Mouse (Mus musculus) heart, postnatal 4 days (tissue): ENCODE measurements around the gene Trpv5. TPM values are rescaled to one million over a fixed set of nuclear protein-coding genes. Genes with fewer than 3 reads are reported as not detected.

Experiments
- DNase-seq: peaks from one replicate; pipeline ENCODE4 v3.0.0; 2021
- total RNA-seq, 2 experiments: library from RNA; stranded (reverse); gene quantifications; 2 replicates each; pipeline ENCODE4 v1.2.3; 2021

Gene Trpv5
- not detected for total RNA-seq

DNA sequence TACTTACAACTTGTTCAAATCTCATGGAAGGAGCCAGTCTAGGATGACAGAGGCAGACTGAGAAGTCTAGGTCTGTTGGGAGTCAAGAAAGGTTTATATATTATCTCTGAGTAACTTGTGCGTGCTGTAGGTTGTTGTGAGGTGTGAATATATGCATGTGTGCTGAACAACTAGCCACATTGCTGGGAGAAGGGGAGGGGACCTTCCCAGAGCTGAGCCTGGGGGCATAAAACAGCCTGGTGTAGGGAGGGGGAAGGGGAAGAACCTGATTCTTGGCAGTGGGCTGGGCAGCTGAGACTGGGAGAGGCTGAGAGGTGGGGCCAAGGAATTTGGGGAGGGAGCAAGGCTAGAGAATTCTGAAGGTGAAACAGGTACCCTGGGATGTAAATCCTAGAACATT, at the start of gene Trpv5:
Gene Trpv5, minus strand, starts transcription at position 101 of the 400 bp plus-strand sequence.
- no peak for DNase-seq

DNA sequence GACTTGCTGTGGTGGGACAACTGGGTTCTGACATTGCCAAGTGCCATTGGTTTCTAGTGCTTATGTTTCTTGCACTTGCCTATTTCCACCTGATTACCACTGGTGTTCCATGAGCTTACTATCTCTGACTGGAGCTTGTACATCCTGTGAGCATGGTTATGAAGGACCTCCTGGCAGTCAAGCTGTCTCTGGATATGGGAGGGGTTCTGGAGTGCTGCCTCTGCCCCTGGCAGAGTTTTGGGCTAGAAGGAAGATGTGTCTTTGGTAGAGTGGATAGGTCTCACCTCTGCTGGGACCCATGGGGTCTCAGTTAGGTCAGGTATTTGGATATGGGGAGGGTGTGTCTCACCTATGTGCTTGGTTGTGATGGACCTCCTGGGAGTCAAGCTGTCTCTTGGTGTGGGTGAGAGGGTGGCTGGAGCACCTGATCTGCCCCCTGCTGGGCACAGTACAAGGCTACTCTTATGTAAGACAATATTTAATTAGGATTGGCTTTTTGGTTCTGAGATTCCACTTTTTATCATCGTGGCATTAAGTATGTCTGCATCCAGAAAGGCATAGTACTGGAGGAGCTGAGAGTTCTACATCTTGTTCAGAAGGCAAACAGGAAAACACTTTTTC, 47.5 kb upstream of the Trpv5 start:
- no peak for DNase-seq

DNA sequence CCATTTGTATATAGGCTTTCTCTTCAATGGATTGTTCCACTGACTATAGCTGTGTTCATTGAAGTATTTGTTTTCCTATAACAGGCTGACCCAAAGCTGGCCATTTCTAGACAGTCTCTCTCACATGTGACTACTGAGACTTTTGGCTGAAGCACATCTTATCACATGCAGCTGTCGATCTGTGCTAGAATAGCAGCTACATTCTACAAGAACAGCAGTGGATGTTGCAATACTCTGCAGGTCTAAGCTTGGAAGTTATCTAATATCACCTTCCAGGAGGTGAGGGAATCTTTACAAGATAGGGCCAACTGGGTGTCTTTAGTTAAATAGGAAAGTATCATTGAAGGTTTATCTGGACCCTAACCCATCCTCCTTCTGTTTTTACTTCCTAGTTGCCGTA, 40.9 kb upstream of the Trpv5 start:
- DNase-seq = no peak

DNA sequence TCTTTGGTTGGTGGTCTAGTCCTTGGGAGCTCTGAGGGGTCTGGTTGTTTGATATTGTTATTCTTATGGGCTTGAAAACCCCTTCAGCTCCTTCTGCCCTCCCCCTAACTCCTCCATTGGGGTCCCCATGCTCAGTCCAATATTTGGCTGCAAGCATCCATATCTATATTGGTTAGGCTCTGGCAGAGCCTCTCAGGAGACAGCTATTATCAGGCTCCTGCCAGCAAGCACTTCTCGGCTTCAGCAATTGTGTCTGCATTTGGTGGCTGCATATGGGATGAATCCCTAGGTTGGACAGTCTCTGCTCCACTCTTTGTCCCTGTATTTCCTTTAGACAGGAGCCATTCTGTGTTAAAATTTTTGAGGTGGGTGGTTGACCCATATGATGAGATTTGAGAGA, 29.7 kb upstream of the Trpv5 start:
- no peak for DNase-seq

DNA sequence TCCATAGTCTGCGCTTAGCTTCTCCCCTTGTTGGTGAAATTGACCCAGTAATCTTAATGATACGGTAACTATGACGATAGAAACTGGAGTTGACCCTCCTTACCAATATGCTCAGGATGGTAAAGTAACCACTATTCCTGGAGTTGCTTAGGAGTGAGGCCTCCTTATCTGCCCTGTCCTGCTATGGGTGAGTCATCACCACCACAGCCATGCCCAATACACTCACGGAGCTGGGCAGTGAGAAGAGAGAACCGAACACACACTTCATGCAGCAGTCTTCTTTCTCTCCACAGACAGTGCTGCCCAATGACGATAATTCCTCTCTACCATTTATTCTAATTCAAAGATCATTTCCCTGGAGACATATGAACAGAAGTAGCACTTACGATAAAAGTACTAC, 25.7 kb upstream of the Trpv5 start:
- no peak for DNase-seq

DNA sequence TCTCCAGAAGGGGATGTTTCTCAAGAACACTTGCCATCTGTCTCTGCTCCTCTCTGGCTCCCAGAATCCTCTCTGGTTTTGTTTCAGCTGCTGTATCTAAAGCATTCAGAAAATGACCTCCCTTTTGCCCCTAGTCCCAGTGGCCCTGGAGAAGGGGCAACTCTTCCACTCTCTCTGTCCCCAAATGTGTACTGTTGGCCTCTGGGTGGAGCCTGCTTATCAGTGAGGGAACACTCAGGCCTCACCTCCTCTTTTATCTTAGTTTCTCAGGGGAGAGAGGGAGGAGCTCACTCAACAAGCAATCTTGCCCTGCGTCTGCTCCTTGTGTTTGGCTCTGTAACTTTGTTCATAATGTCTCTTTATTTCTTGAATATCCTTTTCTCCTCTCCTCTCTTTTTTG, 23.6 kb upstream of the Trpv5 start, which contains the start of gene Kel:
Gene Kel, minus strand, starts transcription at position 217 of the 400 bp plus-strand sequence.
- no peak for DNase-seq

DNA sequence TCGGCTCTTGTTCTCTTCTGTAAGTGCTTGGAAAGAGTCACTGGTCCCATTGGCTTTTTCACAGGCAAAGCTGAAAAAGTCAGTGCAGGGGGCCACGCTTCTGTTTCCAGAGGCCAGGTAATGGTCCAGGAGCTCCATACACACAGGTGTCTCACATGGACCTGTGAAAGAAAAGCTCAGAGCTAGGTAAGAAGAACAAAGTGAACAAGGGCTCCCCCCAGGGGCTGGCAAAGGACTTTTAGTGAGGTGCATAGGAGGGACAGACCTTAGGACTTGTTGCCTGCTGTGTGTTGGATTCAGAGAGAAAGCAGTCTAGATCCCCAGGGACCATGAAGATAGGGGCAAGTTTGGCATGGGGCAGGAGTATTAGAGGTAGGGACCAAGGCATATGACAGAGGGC, 22.4 kb upstream of the Trpv5 start:
- DNase-seq = no peak

DNA sequence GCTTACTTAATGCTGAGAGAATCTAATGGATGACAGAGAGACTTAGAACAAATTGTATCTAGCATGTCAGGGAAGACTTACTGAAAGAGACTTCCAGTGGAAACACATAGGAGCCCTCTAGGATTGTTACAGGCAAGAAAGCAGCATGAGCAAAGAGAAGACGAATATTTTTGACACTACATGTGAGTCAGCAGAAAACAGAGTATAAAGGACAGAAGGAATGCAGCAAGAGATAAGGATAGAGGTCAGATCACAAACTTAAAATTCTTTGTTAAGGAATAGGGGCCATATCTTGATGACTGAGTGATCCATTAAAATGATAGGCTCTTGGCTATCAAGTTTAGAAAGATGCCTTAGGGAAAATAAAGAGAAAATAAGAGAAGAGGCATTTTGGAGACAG, 20.7 kb upstream of the Trpv5 start:
- no peak for DNase-seq

DNA sequence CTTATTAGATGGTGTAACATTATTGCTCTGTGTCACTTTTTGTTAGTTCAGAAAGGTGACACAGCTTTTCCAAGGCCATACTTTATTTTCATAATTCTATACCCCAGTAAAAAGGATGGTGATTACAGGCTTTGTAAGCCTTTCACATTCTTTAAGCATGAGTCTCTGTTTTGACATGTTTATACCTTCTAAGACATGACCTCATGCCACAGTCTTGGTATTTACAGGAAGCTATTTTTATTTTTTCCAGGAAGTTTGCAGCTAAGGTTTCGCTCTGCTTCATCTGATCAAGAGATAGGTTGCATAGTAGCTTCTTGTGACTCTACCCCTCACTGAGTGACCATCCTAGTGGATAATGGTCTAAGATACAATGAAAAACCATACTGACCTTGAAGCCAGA, 13.8 kb upstream of the Trpv5 start:
- no peak for DNase-seq

DNA sequence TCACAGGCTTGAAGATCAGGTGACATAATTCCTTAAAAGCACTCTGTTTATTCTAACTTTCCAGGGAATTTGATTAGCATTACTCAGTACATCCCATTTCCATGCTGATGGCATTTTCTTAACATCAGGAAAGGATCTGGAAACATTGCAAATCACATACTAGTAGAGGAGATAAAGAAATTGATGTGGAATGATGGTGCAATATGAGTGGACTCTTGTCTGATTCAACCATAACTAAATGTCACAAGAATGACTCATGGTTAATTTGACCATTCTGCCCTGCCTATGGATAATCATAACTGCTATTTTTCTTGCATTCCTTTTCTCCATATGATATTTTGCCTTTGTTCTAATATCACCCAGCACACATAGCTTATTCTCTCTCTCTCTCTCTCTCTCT, 11.6 kb upstream of the Trpv5 start:
- DNase-seq = no peak

DNA sequence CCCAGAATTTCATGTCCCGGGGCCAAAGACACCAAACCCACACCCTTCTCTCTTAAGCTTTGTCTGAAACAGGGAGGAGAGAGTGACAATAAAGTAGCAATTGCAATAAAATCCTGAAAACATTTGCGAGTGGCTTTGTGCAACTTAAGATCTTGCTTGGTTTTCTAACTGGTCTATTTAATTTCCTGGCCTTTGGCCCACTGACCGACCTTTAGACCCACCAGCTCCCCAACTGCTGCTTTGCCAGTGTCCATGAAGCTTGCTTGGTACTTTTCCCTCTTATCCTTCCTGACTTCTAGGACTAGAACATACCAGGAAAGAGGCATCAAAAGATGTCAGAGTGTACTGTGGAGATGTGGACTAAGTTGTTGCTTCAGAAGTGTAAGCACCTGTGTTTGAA, 5.0 kb upstream of the Trpv5 start:
- DNase-seq = no peak

DNA sequence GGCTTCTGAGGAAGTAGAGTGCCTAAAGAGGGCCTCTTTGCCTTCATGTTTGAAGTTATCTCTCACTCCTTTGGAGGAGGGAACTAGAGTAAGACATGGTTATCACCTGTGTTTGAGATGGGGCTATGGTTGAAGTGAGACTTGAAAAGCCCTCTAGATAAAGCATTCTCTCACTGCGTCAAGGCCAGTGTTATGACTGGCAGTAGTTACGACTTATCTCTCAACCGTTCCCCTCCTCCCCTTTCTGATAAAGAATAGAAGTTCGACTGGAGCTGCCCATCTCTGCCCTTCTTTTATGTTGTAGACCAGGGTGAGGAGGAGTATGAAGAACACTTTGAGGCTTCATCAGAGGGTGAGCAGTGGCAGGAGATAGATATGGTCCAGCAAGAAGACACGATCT, 4.3 kb upstream of the Trpv5 start:
- no peak for DNase-seq

DNA sequence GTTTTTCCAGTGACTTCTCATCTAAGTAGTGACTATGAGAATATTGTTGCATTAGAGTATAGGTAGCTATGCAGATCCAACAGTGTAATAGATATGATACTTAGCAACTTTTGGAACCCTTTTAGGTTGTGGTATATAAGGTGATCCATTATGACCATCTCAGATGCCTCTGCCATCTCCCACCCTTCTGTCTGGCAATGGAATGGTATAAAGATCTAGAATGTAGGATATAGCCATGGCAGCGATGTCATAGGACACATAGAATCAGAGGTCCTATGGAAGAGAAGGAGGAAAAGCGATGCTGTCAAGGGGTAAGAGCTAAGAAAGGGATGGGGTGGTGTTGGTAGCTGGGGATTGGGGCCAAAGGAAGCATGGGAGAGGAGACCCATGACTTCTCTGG, 3.6 kb upstream of the Trpv5 start, which contains the start of gene Llcfc1:
Gene Llcfc1, plus strand, starts transcription at position 301 of the 400 bp plus-strand sequence.
- no peak for DNase-seq

DNA sequence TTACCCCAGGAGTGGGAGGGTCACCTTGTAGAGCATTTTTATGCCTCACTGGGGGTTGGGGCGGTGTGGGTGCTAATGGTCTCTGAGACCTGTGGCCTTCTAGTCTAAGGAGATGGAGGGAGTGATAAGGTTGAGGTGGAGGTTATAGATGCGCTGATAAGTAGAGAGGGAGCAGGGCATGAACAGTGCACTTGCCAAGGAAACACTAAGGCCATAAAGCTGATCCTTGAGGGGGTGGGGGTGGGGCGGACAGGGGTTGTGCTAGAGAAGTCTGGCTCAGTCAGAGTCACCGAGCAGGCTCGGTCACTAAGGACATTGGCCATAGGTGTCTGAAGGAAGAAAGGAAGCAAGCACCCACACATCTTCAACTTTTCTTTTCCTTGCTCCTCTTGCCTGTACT, 1.1 kb upstream of the Trpv5 start:
- DNase-seq = no peak

DNA sequence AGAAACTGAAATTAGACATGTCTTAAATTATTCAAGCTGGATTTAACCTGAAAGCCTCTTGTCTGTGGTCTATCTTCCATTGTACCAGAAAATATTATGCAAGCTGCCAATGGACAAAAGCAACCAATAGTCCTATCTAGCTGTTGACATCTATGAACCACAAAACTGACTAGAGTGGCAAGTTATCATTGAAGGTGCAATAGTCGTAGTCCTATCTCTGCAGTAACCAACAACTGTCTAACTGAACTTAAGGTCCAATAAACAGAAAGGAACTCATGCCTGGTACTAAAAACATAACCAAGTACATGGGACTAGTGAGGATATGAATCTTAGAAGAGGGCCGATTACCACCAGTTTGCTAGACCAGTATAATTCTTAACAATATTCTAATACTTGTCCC, 4.0 kb downstream of the Trpv5 start:
- no peak for DNase-seq

DNA sequence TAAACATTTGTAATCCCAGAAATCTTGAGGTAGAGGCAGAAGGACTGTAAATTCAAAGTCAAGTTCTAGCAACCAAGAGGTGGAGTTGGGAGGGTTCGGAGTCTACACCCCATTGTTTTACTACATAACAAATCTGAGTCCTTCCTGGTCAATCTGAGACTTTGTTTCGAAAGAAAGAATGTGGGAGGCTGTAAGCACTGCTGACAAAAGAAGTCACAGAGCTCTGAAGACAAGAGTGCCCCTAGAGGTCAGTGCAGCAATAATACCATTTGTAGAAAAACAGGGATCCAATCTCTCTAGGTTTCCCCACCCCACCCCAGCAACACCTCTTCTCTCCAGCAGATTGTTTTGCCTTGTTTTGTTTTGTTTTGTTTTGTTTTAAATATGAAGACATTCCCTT, 18.2 kb downstream of the Trpv5 start:
- no peak for DNase-seq

DNA sequence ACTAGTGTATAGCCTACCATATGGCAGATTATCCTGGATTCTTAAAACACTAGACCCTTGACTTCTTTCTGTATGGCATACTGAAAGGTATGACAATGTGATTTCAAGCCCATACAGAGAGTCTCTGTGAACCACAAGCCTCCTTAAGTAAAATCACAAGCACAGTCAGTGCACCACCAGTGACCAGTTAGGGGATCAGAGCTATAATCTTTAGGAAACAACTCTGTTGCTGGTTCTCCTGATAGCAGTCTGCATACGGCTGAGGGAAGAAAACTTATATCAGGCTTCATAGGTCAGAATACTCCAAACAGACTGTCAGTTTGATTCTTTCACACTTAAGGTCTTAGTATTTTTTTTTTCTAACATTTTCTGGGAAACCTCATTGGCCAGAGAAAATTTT, 22.1 kb downstream of the Trpv5 start:
- no peak for DNase-seq

DNA sequence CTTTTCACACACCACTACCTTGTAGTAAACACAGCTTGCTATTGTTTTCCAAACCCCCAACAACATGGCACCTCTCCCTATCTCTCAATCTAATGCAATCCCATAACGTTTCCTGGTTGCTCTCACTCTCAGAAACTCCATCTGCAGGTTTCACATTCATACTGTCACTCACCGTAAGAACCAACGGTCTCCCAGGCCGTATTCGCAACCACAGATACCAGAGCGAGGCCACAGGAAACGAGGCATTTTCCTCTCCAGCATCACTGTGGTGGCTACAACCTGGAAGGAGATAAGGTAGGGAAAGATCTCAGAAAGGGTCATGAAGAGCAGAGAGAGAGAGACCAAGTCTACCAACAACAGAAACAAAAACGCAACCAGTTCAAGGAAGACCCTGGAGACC, 25.9 kb downstream of the Trpv5 start:
- no peak for DNase-seq

DNA sequence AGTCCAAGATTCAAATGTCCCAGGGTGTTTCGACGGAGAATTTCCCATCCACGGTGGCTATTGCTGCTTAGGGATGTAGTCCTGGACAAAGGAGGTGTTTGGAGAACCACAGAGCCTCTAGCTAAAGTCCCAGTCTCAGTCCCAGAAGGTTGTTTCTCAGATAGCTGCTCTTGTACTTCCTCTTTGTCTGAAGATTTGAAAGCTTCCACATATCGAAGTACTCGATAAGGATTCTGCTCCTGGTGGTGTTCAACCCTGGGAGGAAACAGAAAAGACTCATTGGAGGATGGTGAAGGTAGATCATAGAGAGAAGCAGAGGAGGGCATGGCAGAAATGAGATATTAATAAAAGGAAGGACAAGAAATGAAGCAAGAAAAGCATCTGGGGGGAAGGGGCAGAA, 27.4 kb downstream of the Trpv5 start:
- no peak for DNase-seq

DNA sequence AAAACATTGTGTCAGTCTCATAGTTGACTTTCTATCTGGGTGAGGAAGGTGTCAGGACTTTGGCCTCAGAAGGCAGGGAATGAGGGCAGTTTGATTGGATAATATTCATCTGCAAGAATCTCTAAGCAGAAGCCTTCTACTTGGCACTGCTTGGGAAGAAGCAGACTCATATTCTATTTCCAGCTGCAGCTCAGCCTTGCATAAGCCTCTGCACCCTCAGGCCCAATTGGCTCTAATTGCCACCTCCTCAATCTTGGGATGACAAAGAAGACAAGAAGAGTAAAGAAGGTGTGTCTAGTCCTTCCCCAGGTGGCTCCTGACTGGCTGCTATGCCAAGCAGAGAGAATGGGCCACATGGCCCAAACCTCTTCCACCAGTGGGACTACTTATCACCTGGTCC, 33.9 kb downstream of the Trpv5 start:
- no peak for DNase-seq

DNA sequence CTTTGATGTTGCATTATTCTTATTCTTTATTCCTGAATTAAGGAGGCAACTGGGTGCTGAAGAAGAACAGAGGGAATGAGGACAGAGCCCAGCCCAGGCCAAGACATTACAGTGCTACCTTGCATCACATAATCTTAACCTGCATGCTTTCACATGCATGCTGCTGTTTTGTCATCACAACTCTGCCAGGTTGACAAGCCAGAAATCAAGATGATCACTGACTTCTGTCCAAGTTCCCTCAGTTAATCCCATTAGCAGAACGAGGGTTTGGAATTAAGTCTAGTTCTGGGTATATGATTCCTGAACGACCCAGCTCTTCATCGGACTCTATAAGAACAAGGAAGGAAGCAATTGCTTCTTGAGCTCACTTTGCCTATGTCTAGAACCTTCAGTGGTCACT, 34.3 kb downstream of the Trpv5 start:
- DNase-seq = no peak

DNA sequence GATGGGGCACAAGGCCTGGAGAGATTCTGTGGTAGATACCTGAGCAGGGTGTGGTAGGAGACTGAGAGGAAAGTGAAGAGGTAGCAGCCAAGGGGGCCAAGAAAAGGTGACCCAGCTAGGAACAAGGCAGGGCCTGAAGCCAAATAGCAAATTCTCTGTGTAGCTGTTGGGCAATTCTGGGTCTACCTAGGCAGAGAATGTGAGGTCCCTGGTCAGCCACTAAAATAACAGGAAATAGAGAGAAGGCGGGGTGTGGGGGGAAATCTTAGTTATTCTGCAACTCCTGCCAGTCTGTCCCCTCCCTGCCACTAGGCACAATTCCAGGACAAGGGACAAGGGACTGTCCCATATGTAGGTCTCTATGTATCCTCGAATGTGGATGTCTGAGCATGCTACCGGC, 37.3 kb downstream of the Trpv5 start:
- no peak for DNase-seq

DNA sequence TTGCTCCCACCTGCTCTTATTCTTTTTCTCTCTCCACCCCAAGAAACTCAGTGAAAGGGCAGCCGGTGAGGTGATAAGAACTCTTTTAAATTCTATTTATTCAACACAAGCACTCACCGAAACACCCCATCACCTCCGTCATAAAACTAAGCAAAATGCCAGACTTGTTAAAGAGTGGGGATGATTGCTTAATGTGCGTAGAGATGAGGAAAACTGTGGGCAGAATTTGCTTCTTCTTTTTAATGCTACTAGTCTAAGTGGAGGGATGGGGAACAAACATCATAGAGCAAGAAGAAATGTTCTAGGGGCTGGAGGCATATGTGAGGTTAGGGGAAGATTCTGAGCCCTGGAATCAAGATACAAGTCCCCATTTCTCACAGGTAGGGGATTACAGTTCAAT, 37.8 kb downstream of the Trpv5 start:
- no peak for DNase-seq

DNA sequence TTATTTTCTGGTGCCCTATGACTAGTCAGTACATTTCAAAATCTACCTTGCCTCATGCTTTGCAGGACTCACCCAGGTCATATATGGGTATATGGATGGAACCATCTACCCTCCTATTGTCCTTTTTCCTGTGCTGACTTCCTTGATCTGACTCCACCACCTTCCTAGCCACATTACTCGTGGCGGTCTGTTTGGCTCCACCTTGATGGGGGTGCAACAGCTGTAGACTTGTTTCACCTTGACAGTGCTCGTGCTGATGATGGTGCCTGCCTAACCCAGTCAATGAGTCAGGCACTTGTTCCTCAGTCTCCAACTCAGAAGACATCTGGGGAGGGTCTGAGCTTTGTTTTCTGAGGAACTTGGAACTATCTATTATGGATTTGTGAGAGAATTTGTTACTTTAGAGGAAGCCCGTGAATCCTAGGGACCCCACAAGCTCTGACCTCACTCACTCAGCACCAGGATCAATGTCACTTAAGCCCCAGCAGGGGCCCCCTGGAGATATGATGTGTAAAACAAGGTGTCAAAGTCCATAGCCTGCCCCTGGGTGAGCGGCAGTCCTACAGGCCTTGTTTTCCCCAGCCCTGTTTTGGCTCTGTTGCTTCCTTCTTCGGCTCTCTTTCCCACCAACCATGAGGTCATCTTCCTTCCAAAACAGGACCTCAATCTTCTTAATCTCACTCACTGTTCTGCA, 39.2 kb downstream of the Trpv5 start:
- DNase-seq = no peak

DNA sequence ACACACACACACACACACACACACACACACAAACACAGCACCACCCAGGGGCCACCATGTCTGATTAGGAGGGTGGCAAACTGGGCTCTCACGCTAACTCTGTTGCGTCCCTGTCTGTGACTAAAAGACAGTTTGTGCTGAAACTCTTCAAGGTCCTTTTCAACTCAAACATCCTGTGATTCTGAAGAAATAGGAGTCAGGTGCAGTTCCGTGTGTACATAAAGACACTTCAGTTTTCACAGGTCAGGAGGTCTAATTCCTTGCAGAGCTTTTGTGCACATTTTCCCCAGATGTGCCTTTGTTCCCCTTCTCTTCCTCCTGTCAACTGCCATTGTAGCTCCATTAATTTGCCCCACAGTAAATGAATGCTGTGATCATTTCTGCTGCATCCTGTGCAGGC, 40.1 kb downstream of the Trpv5 start:
- DNase-seq = no peak
